Mouse (Mus musculus) limb, embryonic 11.5 days (tissue): ENCODE measurements at regions not wholly inside any gene's neighbourhood (a gene's known extent, or its start where the extent isn't known, plus 50 kb on each side); places are given as distances from the start of the nearest gene placed in this dataset.
A peak's percentile ranks its signal among the peaks of the same experiment; 100 is the strongest.

ENCODE experiments used
- ATAC-seq: fragments of 200-750 bp; cut with Nextera tagmentation; 2 replicates; pipeline ENCODE4 v1.8.0; 2017; ENCODE audit warnings: low read depth; ENCODE audit not compliant: insufficient number of reproducible peaks, low FRiP score, low TSS enrichment
- DNase-seq: peaks from one replicate; pipeline ENCODE4 v3.0.0-alpha.2; 2015; ENCODE audit warnings: low spot score
- H3K27ac ChIP-seq: fragments of 300-500 bp; sonication (generic); replicated peaks from 2 replicates; pipeline ENCODE4 v1.5.1; 2014; ENCODE audit warnings: low read depth, mild to moderate bottlenecking, low read length
- H3K27me3 ChIP-seq: fragments of 300-500 bp; sonication (generic); 2 replicates; pipeline ENCODE4 v1.6.1; 2014; ENCODE audit warnings: mild to moderate bottlenecking, low read length, mixed read lengths; ENCODE audit not compliant: control insufficient read depth, insufficient read depth
- H3K36me3 ChIP-seq: fragments of 300-500 bp; sonication (generic); 2 replicates; pipeline ENCODE4 v1.6.1; 2014; ENCODE audit warnings: mild to moderate bottlenecking, low read length, moderate library complexity, mixed read lengths; ENCODE audit not compliant: control insufficient read depth, insufficient read depth
- H3K4me1 ChIP-seq: fragments of 300-500 bp; sonication (generic); 2 replicates; pipeline ENCODE4 v1.6.1; 2014; ENCODE audit warnings: low read length, mixed read lengths; ENCODE audit not compliant: control insufficient read depth, insufficient read depth
- H3K4me2 ChIP-seq: fragments of 300-500 bp; sonication (generic); 2 replicates; pipeline ENCODE4 v1.6.1; 2014; ENCODE audit warnings: low read depth, mild to moderate bottlenecking, moderate library complexity; ENCODE audit not compliant: severe bottlenecking
- H3K4me3 ChIP-seq: fragments of 300-500 bp; sonication (generic); 2 replicates; pipeline ENCODE4 v1.5.1; 2014; ENCODE audit warnings: low read depth, low read length
- H3K9ac ChIP-seq: fragments of 300-500 bp; sonication (generic); 2 replicates; pipeline ENCODE4 v1.6.1; 2014; ENCODE audit warnings: mild to moderate bottlenecking, low read length
- H3K9me3 ChIP-seq: fragments of 300-500 bp; sonication (generic); 2 replicates; pipeline ENCODE4 v1.6.1; 2016; ENCODE audit warnings: low read length; ENCODE audit not compliant: control insufficient read depth
- WGBS: fragments of 180-500 bp; shearing (Covaris S2); extraction: QIAGEN DNeasy Blood & Tissue Kit; methylation state at CpG from one replicate; pipeline ENCODE4 v1.1.7; 2014; 5-methylcytosine and 5-hydroxymethylcytosine counted together

DNA sequence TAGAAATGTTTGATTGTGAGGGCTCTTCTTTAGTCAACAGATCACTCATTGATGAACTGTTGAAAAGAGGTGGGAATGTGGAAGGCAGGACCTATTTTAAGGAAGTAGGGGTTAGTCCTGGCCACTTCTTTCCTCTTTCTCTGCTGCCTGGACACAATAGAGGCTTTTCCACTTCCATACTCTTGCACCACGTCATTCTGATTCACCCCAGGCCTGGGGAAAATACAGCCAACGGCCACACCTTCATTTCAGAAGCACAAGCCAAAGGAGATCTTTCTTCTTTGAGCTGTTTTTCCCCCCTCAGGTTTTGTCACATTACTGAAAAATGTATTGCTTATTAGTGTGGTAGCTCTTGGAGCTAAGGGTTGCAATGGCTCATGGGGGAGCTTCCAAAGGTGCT, 237.9 kb upstream of the Dcn start:
- Histone ChIP-seq H3K27ac (no peak overlapping the region), H3K9ac (no peak overlapping the region), H3K4me2 (no peak overlapping the region), H3K4me3 (no peak overlapping the region), H3K4me1 (no peaks in the 10 kb centered on the region), H3K9me3 (no peaks in the 10 kb centered on the region), H3K27me3 (no peaks in the 10 kb centered on the region), H3K36me3 (no peaks in the 10 kb centered on the region)
- no peak for DNase-seq
- 79% methylated on average over 2 of the region's 2 CpGs for WGBS
- no peak for ATAC-seq

DNA sequence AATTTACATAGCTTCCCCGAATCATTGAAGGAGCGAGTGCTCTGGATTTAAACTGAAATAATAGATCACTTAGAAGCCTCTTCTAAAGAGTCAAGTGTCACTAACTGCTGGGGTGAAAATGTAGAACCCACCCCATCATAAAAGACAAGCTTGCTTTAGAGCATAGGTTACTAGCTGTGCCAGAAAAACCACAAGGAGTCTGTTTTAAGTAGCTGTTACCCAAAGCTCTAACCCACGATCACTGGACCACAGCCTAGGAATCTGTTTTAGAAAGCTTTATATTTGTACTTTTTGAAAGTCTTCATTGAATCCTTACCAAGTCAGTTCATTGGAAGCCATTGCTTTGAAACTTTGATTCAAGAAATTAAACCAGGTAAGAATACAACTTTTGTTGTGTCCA, 233.7 kb upstream of the Dcn start:
- 90% methylated on average over 3 of the region's 3 CpGs for WGBS
- ATAC-seq (no peak), DNase-seq (no peak)
- Histone ChIP-seq H3K4me3 (no peak overlapping the region), H3K27me3 (no peaks in the 10 kb centered on the region), H3K9ac (no peak overlapping the region), H3K9me3 (no peaks in the 10 kb centered on the region), H3K4me2 (no peak overlapping the region), H3K36me3 (no peaks in the 10 kb centered on the region), H3K4me1 (no peaks in the 10 kb centered on the region), H3K27ac (no peak overlapping the region)

DNA sequence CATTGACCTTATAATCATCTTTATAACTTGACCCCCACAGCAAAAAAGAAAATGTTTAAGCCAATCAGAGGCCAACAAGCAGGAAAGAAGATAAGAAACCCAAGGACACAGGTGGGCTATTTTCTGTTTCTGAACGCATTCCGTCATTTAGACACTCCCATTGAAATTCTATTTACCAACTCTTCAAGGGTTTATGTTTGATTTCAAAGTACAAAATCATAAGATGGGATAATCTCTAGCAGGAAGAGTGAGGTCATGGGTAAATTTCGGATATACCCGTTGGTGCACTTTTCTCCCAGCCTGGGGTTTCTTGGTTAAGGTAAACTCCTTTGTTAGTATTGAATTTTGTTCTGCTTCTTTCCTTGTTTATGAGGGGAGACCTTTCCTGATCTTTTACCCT, 230.9 kb upstream of the Dcn start:
- Histone ChIP-seq H3K36me3 (no peaks in the 10 kb centered on the region), H3K27ac (no peak overlapping the region), H3K9me3 (no peaks in the 10 kb centered on the region), H3K4me2 (no peak overlapping the region), H3K4me1 (no peaks in the 10 kb centered on the region), H3K27me3 (no peaks in the 10 kb centered on the region), H3K9ac (no peak overlapping the region), H3K4me3 (no peak overlapping the region)
- DNase-seq (no peak), ATAC-seq (no peak)
- WGBS: 92% methylated on average over 4 of the region's 4 CpGs

DNA sequence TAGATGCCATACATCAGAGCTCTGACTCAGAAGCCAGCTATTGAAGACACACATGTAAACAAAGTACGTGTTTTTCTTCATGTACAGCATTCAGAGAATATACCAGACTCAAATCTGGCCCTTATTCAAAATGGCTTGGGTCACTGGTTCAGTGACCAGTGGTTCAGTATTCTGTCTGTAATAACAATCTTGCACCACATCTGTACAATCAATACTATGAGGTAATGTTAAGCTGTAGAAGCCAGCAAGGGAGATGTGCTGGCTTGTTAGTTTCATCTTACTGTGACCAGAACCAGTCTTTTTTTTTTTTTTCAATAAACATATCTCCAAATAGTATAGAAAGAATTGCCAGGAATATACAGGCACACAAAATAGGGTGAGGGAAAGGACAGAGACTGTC, 229.6 kb upstream of the Dcn start:
- Histone ChIP-seq H3K4me2 (no peak overlapping the region), H3K4me3 (no peak overlapping the region), H3K27ac (no peak overlapping the region), H3K9ac (no peak overlapping the region), H3K9me3 (no peaks in the 10 kb centered on the region), H3K27me3 (no peaks in the 10 kb centered on the region), H3K4me1 (no peaks in the 10 kb centered on the region), H3K36me3 (no peaks in the 10 kb centered on the region)
- DNase-seq (no peak), ATAC-seq (no peak)
- 87% methylated on average over 1 of the region's 1 CpGs for WGBS

DNA sequence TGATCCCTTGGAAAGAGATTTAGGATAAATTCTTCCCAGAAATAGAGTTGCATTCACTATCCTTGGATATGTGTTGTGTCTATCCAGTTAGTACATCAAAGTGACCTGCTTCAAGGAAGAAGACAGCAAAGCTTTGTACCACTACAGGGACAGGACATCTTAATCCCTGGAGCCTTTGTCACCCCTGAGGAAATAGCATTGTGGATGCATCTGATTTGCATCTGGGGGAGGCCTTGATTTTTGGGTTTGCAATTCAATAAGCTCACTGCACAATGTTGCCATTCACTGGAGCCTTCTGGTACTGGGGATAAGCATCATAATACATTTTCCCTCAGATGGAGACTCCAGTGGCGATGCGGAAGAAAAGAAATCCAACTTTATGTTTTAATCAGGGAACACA, 229.2 kb upstream of the Dcn start:
- Histone ChIP-seq H3K4me1 (no peaks in the 10 kb centered on the region), H3K27ac (no peak overlapping the region), H3K9ac (no peak overlapping the region), H3K4me3 (no peak overlapping the region), H3K36me3 (no peaks in the 10 kb centered on the region), H3K9me3 (no peaks in the 10 kb centered on the region), H3K4me2 (no peak overlapping the region), H3K27me3 (no peaks in the 10 kb centered on the region)
- DNase-seq (no peak), ATAC-seq (no peak)
- WGBS: 93% methylated on average over 2 of the region's 2 CpGs

DNA sequence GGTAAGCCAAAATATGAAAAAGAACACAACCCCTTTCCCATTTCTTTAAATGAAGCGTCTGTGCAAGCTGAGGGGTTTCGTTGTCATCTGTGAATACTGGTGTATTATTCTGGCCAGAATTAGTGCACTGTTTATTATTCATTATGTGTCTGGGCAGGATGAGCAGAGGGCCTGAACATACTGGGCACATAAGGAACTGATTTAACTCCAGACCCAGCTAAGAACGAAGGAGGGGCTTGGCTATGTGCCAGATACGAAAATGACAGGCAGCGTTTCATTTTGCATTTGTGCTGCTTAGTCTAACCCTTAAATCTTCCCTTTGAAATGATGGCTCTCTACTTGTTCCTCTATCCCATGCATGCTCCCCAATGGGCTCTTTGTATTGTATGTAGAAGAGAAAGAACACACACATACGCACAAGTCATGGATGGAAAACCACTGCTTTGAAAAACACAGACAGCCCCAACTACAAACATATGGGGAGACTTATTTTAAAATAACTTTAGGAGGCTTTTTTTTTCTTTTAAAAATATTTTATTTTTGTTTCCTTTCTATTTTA, 213.4 kb upstream of the Dcn start:
- peak; percentile 78 for DNase-seq
- Histone ChIP-seq H3K4me1 (no peaks in the 10 kb centered on the region), H3K27me3 (no peaks in the 10 kb centered on the region), H3K9ac (no peak overlapping the region), H3K27ac (no peak overlapping the region), H3K4me3 (no peak overlapping the region), H3K4me2 (no peak overlapping the region), H3K36me3 (no peaks in the 10 kb centered on the region), H3K9me3 (no peaks in the 10 kb centered on the region)
- peak; percentile 76; the same call in 1 of the 2 replicates for ATAC-seq
- 29% methylated on average over 6 of the region's 6 CpGs for WGBS

DNA sequence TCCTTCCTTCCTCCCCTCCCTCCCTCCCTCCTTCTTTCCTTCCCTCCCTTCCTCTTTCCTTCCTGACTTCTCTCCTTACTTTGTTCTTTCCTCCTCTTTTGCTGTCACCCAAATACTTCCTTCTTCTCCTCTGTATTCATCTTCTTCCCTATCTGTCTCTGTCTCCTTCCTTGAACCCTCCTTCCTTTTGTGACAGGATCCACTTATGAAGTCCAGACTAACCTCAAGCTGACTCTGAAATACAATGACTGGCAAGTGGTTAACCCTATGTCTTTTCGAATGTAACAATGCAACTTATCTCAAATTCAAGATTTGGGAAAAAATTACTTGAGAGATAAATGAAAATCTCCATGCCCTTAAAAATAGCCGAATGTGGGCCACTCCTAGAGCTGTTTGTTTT, 197.0 kb upstream of the Dcn start:
- no peaks in the 10 kb centered on the region for H3K36me3 ChIP-seq
- H3K27ac ChIP-seq: no peak overlapping the region
- no peaks in the 10 kb centered on the region for H3K27me3 ChIP-seq
- no peaks in the 10 kb centered on the region for H3K4me1 ChIP-seq
- H3K9me3 ChIP-seq: no peaks in the 10 kb centered on the region
- H3K4me3 ChIP-seq: no peak overlapping the region
- DNase-seq (no peak), ATAC-seq (no peak)
- no peak overlapping the region for H3K4me2 ChIP-seq
- 83% methylated on average over 2 of the region's 2 CpGs for WGBS
- no peak overlapping the region for H3K9ac ChIP-seq

DNA sequence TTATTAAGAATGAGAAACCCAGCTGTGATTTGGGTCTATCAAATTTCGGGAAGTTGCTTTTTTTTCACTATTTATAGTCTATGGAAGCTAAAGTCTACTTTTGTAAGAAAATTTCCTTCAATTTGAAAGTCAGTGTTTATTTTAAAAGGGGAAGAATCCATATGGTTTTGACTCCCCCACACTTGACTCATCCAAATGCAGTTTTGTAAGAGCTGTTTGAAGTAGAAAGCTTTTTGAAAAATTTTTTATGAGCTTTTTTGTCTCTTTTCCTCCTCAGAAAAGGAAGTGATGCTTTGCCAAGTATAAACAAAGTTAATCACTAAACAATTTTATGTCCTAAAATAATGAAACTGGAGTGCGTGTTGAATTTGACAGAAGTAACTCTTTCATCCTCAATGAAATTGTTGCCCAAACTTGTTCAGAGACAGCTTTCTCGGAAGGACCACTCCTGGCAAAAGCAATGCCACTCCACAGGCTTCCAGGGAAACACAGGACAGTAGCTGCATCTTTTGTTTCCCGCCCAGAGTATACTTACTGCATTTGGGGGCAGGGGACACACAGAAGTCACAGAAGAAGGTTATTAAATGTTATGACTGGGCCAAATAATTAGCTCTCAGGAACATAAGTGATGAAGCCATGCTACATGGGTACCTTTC, 196.4 kb upstream of the Dcn start:
- Histone ChIP-seq H3K4me3 (no peak overlapping the region), H3K9ac (no peak overlapping the region), H3K9me3 (no peaks in the 10 kb centered on the region), H3K4me1 (no peaks in the 10 kb centered on the region), H3K27ac (no peak overlapping the region), H3K4me2 (no peak overlapping the region), H3K36me3 (no peaks in the 10 kb centered on the region), H3K27me3 (no peaks in the 10 kb centered on the region)
- DNase-seq (no peak), ATAC-seq (no peak)
- WGBS: 79% methylated on average over 4 of the region's 4 CpGs

DNA sequence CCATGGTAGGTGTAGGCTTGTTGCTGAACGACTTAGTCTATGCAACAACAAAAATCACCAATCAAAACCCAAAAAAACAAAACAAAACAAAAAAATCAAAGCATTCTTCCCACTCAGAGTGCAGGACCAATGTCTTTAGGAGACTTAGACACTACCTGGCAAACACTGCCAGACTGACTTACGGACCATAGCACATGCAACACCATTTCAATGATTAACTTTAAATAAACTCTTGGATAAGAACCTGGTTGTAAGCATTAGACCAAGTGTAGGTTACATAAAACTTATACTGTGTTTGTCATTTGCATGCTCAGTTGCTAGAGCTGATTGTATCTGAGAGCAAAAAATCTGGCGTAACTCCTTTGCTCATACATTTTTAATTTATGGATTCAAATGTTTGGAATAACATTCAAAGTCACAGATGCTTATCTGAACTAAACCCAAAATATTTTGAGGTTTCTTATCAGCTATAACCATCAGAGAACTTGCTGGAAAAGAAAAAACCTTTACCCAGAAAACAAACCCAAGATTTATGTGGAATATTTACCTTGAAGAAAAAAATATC, 174.5 kb upstream of the Dcn start:
- ATAC-seq: no peak
- no peak overlapping the region for H3K4me3 ChIP-seq
- no peaks in the 10 kb centered on the region for H3K36me3 ChIP-seq
- no peaks in the 10 kb centered on the region for H3K4me1 ChIP-seq
- no peaks in the 10 kb centered on the region for H3K9me3 ChIP-seq
- no peaks in the 10 kb centered on the region for H3K27me3 ChIP-seq
- no peak for DNase-seq
- no peak overlapping the region for H3K4me2 ChIP-seq
- WGBS: 83% methylated on average over 3 of the region's 3 CpGs
- no peak overlapping the region for H3K27ac ChIP-seq
- no peak overlapping the region for H3K9ac ChIP-seq
